Mouse (Mus musculus) olfactory bulb, adult 2 months (tissue): ENCODE measurements around the gene Gm47841. TPM values are rescaled to one million over a fixed set of nuclear protein-coding genes. Genes with fewer than 3 reads are reported as not detected.

Experiments
- H3K27ac ChIP-seq: fragments of 200-500 bp; 2 replicates; pipeline ENCODE4 v1.5.1; 2012; ENCODE audit warnings: low read depth, low read length; ENCODE audit not compliant: insufficient read depth
- H3K4me1 ChIP-seq: fragments of 200-500 bp; 2 replicates; pipeline ENCODE4 v1.6.1; 2012; ENCODE audit warnings: low read length; ENCODE audit not compliant: control insufficient read depth, insufficient read depth
- H3K4me3 ChIP-seq: fragments of 200-500 bp; 2 replicates; pipeline ENCODE4 v1.5.1; 2012; ENCODE audit warnings: mild to moderate bottlenecking, low read depth, low read length, moderate library complexity; ENCODE audit not compliant: insufficient read depth
- CTCF ChIP-seq: fragments of 200-500 bp; IDR thresholded peaks from 2 replicates; pipeline ENCODE4 v1.5.1; 2012; ENCODE audit warnings: low read depth, mild to moderate bottlenecking, low read length, moderate library complexity; ENCODE audit not compliant: insufficient read depth
- POLR2A ChIP-seq: fragments of 200-500 bp; IDR thresholded peaks from 2 replicates; pipeline ENCODE4 v1.6.1; 2012; ENCODE audit warnings: mild to moderate bottlenecking, low read depth, low read length, moderate library complexity; ENCODE audit not compliant: insufficient read depth
- WGBS: fragments of 180-500 bp; shearing (Covaris S2); methylation state at CpG from one replicate; pipeline ENCODE4 v1.1.7; 2018; 5-methylcytosine and 5-hydroxymethylcytosine counted together
- polyA plus RNA-seq: library from polyadenylated mRNA; stranded (reverse); fragments of >200 nt; gene quantifications from 2 replicates; pipeline ENCODE4 v1.2.4, GENCODE M21; 2012; ENCODE audit warnings: low replicate concordance; ENCODE audit not compliant: missing spikeins, insufficient read depth, insufficient read length

Gm47841 gene
- polyA plus RNA-seq, 1 experiment: not detected

- H3K4me1 ChIP-seq: no peaks in the 10 kb centered on the region
- no peak overlapping the region for H3K4me3 ChIP-seq
- 74% methylated on average over 9 of the region's 9 CpGs for WGBS
- no peak overlapping the region for H3K27ac ChIP-seq
- TF ChIP-seq POLR2A (no peak), CTCF (no peak)
These were observed 39.3 kb upstream of the Gm47841 start for GRCm38 (mm10) chr15:101086451-101086850.

DNA sequence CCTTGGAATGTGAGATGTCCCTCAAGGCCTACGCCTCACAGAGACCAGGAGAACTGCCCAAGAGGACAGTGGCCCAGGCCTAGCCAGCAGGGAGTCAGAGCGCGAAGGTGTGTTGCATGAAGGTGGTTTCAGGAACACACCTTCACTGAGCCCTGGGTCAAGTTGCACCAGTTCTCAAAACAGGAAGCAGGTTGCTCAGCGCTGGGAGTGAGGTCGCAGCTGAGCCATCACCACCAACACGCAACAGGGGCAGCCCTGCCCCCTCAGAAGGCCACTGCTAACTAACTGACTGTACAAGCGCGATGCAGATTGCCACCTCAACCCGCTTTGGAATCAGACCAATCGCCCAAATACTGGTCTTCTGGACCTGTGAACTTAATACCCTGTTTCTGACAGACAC, 37.3 kb upstream of the Gm47841 start:
- Histone ChIP-seq H3K27ac (no peak overlapping the region), H3K4me3 (no peak overlapping the region), H3K4me1 (no peaks in the 10 kb centered on the region)
- 92% methylated on average over 10 of the region's 10 CpGs for WGBS
- no peak for TF ChIP-seq CTCF
- no peak for TF ChIP-seq POLR2A

- WGBS: 73% methylated on average over 4 of the region's 4 CpGs
- H3K4me3 ChIP-seq: no peak overlapping the region
- TF ChIP-seq POLR2A: no peak
- TF ChIP-seq CTCF: no peak
These were observed 35.0 kb upstream of the Gm47841 start for GRCm38 (mm10) chr15:101082236-101082635.

GRCm38 (mm10) chr15:101081035-101081548, 33.9 kb upstream of the Gm47841 start:
- no peak overlapping the region for H3K27ac ChIP-seq
- H3K4me1 ChIP-seq: peaks cover 26% of the 10 kb centered on the region
- TF ChIP-seq CTCF (no peak), POLR2A (no peak)
- WGBS: 88% methylated on average over 7 of the region's 7 CpGs
- H3K4me3 ChIP-seq: no peak overlapping the region

More at GRCm38 (mm10) chr15:101082236-101082635, 35.0 kb upstream of the Gm47841 start:
- Histone ChIP-seq H3K4me1 (peaks cover 16% of the 10 kb centered on the region), H3K27ac (no peak overlapping the region)

DNA sequence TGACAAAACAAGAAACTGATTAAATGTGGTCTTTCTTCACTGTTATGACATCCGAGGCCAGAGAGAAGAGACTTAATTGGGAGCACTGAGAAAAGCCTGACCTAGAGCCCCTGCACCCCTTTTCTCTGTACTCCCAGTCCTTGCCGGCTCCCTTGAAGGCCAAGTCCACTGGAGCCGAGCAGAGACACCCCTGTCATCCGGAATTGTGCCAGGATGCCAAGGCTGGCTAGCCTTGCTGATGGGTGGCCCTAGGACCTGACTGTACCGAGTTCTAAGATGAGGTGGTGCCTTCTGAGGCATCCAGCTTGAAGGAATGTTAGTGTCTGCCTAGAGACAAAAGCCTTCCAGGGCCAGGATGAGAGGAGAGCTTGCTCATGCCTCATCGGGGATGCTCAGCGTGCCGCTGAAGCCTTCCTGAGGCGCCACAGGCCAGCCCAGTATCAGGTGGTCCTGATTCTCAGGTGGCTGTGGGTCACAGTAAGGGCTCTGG, 32.9 kb upstream of the Gm47841 start:
- TF ChIP-seq POLR2A (no peak), CTCF (no peak)
- Histone ChIP-seq H3K27ac (no peak overlapping the region), H3K4me1 (peaks cover 26% of the 10 kb centered on the region), H3K4me3 (no peak overlapping the region)
- WGBS: 88% methylated on average over 9 of the region's 9 CpGs

GRCm38 (mm10) chr15:101078731-101079156, 31.5 kb upstream of the Gm47841 start:
- Histone ChIP-seq H3K4me1 (peaks cover 26% of the 10 kb centered on the region), H3K4me3 (peak overlapping the region; percentile 41), H3K27ac (no peak overlapping the region)
- 6% methylated on average over 30 of the region's 30 CpGs for WGBS
- TF ChIP-seq CTCF: no peak
- TF ChIP-seq POLR2A: no peak

GRCm38 (mm10) chr15:101077813-101078730, 30.9 kb upstream of the Gm47841 start, which contains the start of gene Fignl2:
Gene Fignl2 (minus strand): TSS chr15:101078567.
- H3K4me1 ChIP-seq: peaks cover 26% of the 10 kb centered on the region
- TF ChIP-seq POLR2A (no peak), CTCF (no peak)
- 2% methylated on average over 90 of the region's 96 CpGs for WGBS
- no peak within 1 kb of the TSS for H3K27ac ChIP-seq
- peak within 1 kb of the TSS; percentile 50 for H3K4me3 ChIP-seq

GRCm38 (mm10) chr15:101077001-101077812, 30.0 kb upstream of the Gm47841 start:
- 10% methylated on average over 34 of the region's 34 CpGs for WGBS
- H3K4me3 ChIP-seq: peak overlapping the region; percentile 50
- TF ChIP-seq CTCF (no peak), POLR2A (no peak)
- peaks cover 26% of the 10 kb centered on the region for H3K4me1 ChIP-seq
- no peak overlapping the region for H3K27ac ChIP-seq
